Mouse (Mus musculus) midbrain, embryonic 11.5 days (tissue): ENCODE data around the gene Atoh1. TPM values are rescaled to one million over a fixed set of nuclear protein-coding genes. Genes with fewer than 3 reads are reported as not detected.

Experiments used
- ATAC-seq: fragments of 200-750 bp; cut with Nextera tagmentation; 2 replicates; pipeline ENCODE4 v1.8.0; 2017; ENCODE audit warnings: moderate TSS enrichment, moderate library complexity; ENCODE audit not compliant: low FRiP score
- DNase-seq: peaks from one replicate; pipeline ENCODE4 v3.0.0; 2015; ENCODE audit warnings: low spot score; ENCODE audit errors: missing footprints
- H3K27ac ChIP-seq: fragments of 300-500 bp; sonication (generic); 2 replicates; pipeline ENCODE4 v1.5.1; 2014; ENCODE audit warnings: low read depth, low read length
- H3K27me3 ChIP-seq: fragments of 300-500 bp; sonication (generic); 2 replicates; pipeline ENCODE4 v1.6.1; 2014; ENCODE audit warnings: mild to moderate bottlenecking, low read length, moderate library complexity, mixed read lengths; ENCODE audit not compliant: control insufficient read depth, insufficient read depth
- H3K36me3 ChIP-seq: fragments of 300-500 bp; sonication (generic); 2 replicates; pipeline ENCODE4 v1.6.1; 2014; ENCODE audit warnings: mild to moderate bottlenecking, low read length, moderate library complexity, mixed read lengths; ENCODE audit not compliant: control insufficient read depth, insufficient read depth
- H3K4me1 ChIP-seq: fragments of 300-500 bp; sonication (generic); 2 replicates; pipeline ENCODE4 v1.6.1; 2014; ENCODE audit warnings: low read length; ENCODE audit not compliant: control insufficient read depth, insufficient read depth
- H3K4me2 ChIP-seq: fragments of 300-500 bp; sonication (generic); 2 replicates; pipeline ENCODE4 v1.6.1; 2014; ENCODE audit warnings: mild to moderate bottlenecking, moderate library complexity
- H3K4me3 ChIP-seq: fragments of 300-500 bp; sonication (generic); 2 replicates; pipeline ENCODE4 v1.5.1; 2014; ENCODE audit warnings: low read depth, low read length
- H3K9ac ChIP-seq: fragments of 300-500 bp; sonication (generic); 2 replicates; pipeline ENCODE4 v1.6.1; 2014; ENCODE audit warnings: low read length
- H3K9me3 ChIP-seq: fragments of 300-500 bp; sonication (generic); 2 replicates; pipeline ENCODE4 v1.6.1; 2016; ENCODE audit warnings: low read length; ENCODE audit not compliant: control insufficient read depth
- WGBS: fragments of 180-500 bp; shearing (Covaris S2); extraction: QIAGEN DNeasy Blood & Tissue Kit; methylation state at CpG from one replicate; pipeline ENCODE4 v1.1.7; 2014; 5-methylcytosine and 5-hydroxymethylcytosine counted together
- polyA plus RNA-seq: library from polyadenylated mRNA; unstranded; fragments of >200 nt; fragmentation: Nextera tagmentation; extraction: Ambion mirVana; gene quantifications from 2 replicates; pipeline ENCODE4 v1.2.1, GENCODE M21; 2014

Gene Atoh1
- polyA plus RNA-seq, 1 experiment from 2014 or later: 1.4 TPM

- DNase-seq (no peak), ATAC-seq (0 out of 2 replicates have a peak, but pooled peaks have one; percentile 1)
- Histone ChIP-seq H3K4me1 (peaks cover 20% of the 10 kb centered on the region), H3K27ac (no peak overlapping the region), H3K27me3 (peaks cover 80% of the 10 kb centered on the region), H3K9me3 (no peaks in the 10 kb centered on the region), H3K4me3 (peak overlapping the region; percentile 36), H3K9ac (no peak overlapping the region), H3K36me3 (no peaks in the 10 kb centered on the region), H3K4me2 (peak overlapping the region; percentile 67)
- 2% methylated on average over 19 of the region's 19 CpGs for WGBS
Measured at GRCm38 (mm10) chr6:64730030-64730429, 1.1 kb downstream of the Atoh1 start.

DNA sequence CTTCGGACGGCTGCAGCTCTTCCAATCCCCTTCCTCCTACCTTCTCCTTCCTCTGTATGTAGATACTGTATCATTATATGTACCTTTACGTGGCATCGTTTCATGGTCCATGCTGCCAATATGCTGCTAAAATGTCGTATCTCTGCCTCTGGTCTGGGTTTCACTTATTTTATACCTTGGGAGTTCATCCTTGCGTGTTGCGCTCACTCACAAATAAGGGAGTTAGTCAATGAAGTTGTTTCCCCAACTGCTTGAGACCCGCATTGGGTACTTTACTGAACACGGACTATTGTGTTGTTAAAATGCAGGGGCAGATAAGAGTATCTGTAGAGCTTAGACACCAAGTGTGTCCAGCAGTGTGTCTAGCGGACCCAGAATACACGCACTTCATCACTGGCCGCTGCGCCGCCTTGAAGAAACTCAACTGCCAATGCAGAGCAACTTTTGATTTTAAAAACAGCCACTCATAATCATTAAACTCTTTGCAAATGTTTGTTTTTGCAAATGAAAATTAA lies 1.6 kb downstream of the Atoh1 start:
- Histone ChIP-seq H3K4me1 (peaks cover 20% of the 10 kb centered on the region), H3K9me3 (no peaks in the 10 kb centered on the region), H3K27me3 (peaks cover 85% of the 10 kb centered on the region), H3K9ac (no peak overlapping the region), H3K4me3 (no peak overlapping the region), H3K4me2 (no peak overlapping the region), H3K27ac (no peak overlapping the region), H3K36me3 (no peaks in the 10 kb centered on the region)
- WGBS: 2% methylated on average over 14 of the region's 14 CpGs
- no peak for ATAC-seq
- DNase-seq: peak; percentile 94

DNA sequence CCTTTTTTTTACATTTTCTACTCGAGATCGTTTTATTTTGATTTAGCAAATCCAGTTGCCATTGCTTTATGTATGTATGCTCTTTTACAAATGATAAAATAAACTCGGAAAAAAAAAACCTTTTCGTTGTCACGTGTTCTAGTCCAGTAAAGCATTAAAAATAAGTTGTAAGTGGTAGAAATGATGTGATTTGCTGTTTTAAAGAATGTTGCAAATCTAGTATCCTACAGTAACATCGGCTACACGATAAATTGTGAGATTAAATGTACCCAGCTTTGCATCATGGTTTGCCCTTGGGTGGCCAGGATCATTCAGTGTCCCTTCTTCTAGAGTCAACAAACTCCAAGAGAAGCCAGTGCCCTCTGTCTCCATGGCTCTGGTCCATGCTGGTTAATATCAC lies 2.2 kb downstream of the Atoh1 start:
- Histone ChIP-seq H3K36me3 (no peaks in the 10 kb centered on the region), H3K9ac (no peak overlapping the region), H3K4me2 (no peak overlapping the region), H3K4me1 (peaks cover 20% of the 10 kb centered on the region), H3K27me3 (peaks cover 89% of the 10 kb centered on the region), H3K9me3 (no peaks in the 10 kb centered on the region), H3K4me3 (no peak overlapping the region), H3K27ac (no peak overlapping the region)
- 5% methylated on average over 7 of the region's 7 CpGs for WGBS
- ATAC-seq (no peak), DNase-seq (peak; percentile 90)

DNA sequence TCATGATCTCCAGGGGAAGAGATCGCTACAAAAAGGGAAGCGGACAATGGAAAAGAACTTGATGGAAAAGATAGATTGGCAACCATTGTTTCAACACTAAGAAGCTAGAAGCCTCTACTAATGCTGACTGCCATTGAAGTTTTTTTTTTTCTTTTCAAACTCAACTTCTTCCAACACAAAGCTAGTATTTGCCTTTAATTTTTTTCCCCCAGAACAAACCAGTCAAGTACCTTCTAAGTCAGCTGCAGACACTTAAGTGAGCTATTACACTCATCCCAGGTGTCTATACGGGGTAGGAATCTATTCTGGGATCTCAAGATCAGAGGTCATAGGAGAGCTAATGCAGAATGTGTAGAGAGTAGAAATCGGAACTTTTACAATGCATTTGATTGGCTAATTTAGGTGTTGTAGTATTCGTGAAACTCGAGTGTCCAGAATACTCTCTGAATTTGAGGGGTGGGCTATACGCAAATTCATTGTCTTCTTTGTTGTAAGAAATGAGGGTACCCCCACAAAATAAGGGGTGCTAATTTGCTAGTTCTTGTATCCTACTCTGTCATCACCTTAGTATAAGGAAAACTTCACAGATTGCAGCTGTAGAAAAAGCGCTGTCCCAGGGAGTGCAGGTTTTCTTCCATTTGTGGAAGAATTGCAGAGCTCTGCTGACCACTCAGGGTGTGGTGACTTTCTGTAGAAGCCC lies 2.8 kb downstream of the Atoh1 start:
- H3K27me3 ChIP-seq: peaks cover 93% of the 10 kb centered on the region
- no peaks in the 10 kb centered on the region for H3K9me3 ChIP-seq
- H3K4me2 ChIP-seq: no peak overlapping the region
- H3K9ac ChIP-seq: no peak overlapping the region
- no peak overlapping the region for H3K4me3 ChIP-seq
- peaks cover 20% of the 10 kb centered on the region for H3K4me1 ChIP-seq
- DNase-seq (peak; percentile 93), ATAC-seq (no peak)
- H3K36me3 ChIP-seq: no peaks in the 10 kb centered on the region
- no peak overlapping the region for H3K27ac ChIP-seq
- WGBS: 3% methylated on average over 8 of the region's 8 CpGs

DNA sequence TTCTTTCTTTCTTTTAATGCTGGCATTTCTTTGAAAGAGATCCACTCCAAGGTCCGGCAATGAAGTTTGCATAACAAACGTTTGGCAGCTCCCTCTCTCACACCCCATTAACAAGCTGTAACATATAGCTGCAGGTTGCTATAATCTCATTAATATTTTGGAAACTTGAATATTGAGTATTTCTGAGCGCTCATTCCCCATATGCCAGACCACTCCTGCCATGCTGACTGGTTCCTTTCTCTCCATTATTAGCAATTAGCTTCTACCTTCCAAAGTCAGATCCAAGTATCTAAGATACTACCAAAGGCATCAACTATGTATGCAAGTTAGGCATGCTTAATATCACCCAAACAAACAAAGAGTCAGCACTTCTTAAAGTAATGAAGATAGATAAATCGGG lies 4.4 kb downstream of the Atoh1 start:
- Histone ChIP-seq H3K4me1 (peaks cover 14% of the 10 kb centered on the region), H3K9me3 (no peaks in the 10 kb centered on the region), H3K9ac (no peak overlapping the region), H3K4me2 (no peak overlapping the region), H3K27ac (no peak overlapping the region), H3K27me3 (peaks cover 79% of the 10 kb centered on the region), H3K36me3 (no peaks in the 10 kb centered on the region), H3K4me3 (no peak overlapping the region)
- ATAC-seq (no peak), DNase-seq (peak; percentile 91)
- WGBS: 0% methylated on average over 4 of the region's 4 CpGs

- Histone ChIP-seq H3K9me3 (no peaks in the 10 kb centered on the region), H3K36me3 (no peaks in the 10 kb centered on the region), H3K27me3 (peaks cover 66% of the 10 kb centered on the region), H3K27ac (no peak overlapping the region), H3K9ac (peak overlapping the region; percentile 29; the same call in 1 of the 2 replicates), H3K4me1 (peaks cover 4% of the 10 kb centered on the region), H3K4me3 (peak overlapping the region; percentile 42), H3K4me2 (peak overlapping the region; percentile 79)
- DNase-seq (peak; percentile 96), ATAC-seq (peak; percentile 78)
- 1% methylated on average over 53 of the region's 54 CpGs for WGBS
Measured at GRCm38 (mm10) chr6:64734441-64735320, 5.8 kb downstream of the Atoh1 start.

GRCm38 (mm10) chr6:64736317-64736716 lies 7.4 kb downstream of the Atoh1 start:
- ATAC-seq: no peak
- H3K9ac ChIP-seq: no peak overlapping the region
- 67% methylated on average over 4 of the region's 4 CpGs for WGBS
- DNase-seq: no peak
- no peak overlapping the region for H3K27ac ChIP-seq
- no peak overlapping the region for H3K4me3 ChIP-seq
- H3K27me3 ChIP-seq: peaks cover 53% of the 10 kb centered on the region
- H3K36me3 ChIP-seq: no peaks in the 10 kb centered on the region
- no peaks in the 10 kb centered on the region for H3K9me3 ChIP-seq
- no peaks in the 10 kb centered on the region; the same call in 1 of the 2 replicates for H3K4me1 ChIP-seq
- no peak overlapping the region for H3K4me2 ChIP-seq

DNA sequence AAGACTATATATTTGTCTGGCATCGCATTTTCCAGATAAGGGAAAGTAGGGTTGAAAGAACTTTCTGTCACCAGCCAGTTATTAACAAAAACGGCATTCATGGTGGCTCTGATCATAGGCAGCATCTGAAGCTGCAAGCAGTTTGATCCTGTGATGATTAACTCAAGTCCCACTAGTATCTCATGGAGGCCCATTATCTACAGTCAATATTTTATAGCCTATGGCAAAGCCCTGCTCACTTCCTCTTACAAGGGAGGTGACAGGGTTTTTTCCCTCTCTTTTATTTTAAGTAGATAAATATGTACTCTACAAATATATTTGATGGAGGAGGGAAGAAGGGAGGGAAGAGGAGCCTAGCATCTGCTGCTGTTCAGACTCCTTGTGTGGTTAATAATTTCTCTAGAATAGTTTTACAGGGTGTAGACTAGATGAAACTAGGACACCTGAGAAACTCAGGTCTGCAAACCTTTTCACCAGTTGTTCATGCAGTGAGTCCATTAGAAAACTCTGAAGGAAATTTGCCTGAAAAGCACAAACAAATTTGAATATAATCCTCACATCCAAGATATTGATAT lies 14.1 kb downstream of the Atoh1 start:
- H3K9me3 ChIP-seq: no peaks in the 10 kb centered on the region
- no peak overlapping the region for H3K27ac ChIP-seq
- no peak for DNase-seq
- H3K4me2 ChIP-seq: no peak overlapping the region
- no peak overlapping the region for H3K4me3 ChIP-seq
- 83% methylated on average over 2 of the region's 2 CpGs for WGBS
- no peaks in the 10 kb centered on the region for H3K36me3 ChIP-seq
- no peak for ATAC-seq
- no peak overlapping the region for H3K9ac ChIP-seq
- H3K27me3 ChIP-seq: no peaks in the 10 kb centered on the region
- H3K4me1 ChIP-seq: no peaks in the 10 kb centered on the region
